Mouse (Mus musculus): ENCODE results near the gene Anxa1.
A peak's percentile ranks its signal among the peaks of the same experiment; 100 is the strongest.

The Anxa1 gene

DNA sequence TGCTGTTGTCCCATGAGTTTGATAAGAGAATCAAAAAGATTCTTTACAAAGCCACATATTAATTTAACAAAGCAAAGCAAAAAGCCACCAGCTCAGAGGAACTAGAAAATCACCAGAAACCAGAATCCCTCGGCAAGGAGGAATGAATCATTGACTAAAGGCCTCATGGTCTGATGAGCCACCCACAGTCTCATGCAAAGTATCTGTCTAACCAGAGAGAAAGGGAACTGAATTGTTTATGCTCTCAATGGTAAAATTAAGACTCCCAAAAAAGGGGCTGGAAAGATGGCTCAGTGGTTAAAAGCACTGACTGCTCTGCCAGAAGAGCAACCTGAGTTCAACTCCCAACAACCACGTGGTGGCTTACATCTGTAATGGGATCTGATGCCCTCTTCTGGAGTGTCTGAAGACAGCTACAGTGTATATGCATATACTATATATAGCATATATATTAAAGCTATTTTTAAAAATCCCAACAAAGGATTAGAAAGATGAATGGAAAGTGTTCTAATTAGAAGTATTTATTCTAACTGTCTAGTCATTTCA is 9.5 kb downstream of the Anxa1 start:
- DNase-seq (ENCODE audit: low read depth, low spot score), result no peak

DNA sequence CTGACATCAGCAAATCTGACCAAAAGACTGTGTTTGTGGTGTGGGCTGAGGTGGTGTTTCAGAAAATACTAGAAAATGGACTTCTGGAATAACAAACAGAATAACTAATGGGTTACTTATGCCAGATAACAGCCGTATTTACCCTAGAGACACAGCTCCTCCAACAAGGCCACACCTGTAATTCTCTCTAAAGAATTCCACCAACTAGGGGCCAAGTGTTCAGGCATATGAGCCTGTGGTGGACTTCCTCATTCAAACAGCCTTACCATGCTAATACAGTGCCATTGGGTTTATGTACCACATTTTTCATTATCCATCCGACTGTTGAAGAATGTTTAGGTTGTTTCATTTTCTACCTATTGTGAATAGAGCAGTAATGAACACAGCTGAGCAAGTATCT is 20.6 kb downstream of the Anxa1 start:
- no peak for DNase-seq (ENCODE audit: low read depth, low spot score)

DNA sequence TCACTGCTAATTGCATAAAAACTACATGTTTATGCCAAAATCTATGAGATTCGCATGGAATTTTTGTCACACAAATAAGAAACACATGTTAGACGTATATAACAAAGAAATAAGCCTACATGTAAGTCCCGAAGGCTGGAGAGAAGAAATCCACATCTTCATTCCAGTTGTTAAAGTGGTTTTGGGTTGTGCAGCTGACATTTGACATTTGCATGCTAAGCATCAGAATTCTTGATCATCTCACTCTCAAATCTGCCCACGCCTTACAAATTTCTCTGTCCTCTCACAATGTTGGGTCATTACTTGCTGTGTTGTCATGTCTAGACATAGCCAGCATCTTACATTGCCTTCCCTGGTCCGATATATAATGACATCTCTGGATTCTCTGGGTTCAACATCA is 24.2 kb downstream of the Anxa1 start:
- DNase-seq (ENCODE audit: low read depth, low spot score), result no peak

DNA sequence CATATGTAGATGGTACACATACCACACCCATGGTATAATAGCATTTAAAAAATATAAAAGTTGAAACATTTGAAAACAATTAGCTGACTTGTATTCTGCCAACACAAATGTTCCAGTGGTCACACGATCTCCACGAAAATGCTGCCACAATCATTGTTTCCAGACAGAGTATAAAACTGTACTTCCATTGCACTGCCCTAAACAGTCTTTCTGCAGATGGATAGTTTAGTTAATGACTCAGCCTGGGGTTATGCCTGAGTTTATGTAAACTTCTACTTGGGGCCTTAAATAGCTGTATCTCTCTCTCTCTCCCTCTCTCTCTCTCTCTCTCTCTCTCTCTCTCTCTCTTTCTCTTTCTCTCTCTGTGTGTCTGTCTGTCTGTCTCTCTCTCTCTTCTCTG is 24.7 kb downstream of the Anxa1 start:
- no peak for DNase-seq (ENCODE audit: low read depth, low spot score)

DNA sequence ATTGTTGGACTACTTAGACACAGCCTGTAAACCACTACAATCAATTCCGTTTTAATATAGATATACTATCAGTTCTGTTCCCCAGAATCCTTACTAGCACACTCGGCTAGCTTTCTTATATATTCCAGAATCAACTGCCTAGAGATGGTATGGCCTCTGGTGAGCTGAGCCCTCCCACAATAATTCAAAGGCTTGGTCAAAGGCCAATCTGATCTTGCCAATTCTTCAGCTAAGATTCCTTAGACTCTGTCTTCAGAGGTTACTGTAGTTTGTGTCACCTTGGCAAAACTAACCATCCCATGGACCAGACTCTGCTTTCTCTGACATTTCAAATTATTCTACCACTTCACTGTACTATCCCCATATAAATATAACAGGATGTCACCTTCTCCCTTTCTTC is 25.4 kb downstream of the Anxa1 start:
- DNase-seq (ENCODE audit: low read depth, low spot score), result no peak

DNA sequence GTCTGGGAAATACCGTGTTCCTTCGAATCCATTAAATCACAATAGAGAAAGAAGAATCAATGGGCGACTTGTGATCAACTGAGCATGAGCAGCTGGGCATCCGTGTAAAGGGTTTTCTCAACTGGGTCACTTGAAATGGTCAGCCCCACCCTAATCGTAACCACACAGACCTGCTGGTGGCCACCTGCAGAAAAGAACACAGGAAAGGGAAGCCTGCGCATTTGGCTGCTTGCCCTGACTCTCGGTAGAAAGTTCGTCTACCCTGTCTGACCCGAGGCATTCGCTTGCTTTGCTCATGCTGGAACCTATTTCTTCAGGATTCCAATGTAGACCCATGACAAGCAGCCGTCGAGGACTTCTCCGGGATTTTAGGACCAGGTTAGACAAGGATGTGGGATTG is 25.8 kb downstream of the Anxa1 start:
- DNase-seq (ENCODE audit: low read depth, low spot score), result no peak

DNA sequence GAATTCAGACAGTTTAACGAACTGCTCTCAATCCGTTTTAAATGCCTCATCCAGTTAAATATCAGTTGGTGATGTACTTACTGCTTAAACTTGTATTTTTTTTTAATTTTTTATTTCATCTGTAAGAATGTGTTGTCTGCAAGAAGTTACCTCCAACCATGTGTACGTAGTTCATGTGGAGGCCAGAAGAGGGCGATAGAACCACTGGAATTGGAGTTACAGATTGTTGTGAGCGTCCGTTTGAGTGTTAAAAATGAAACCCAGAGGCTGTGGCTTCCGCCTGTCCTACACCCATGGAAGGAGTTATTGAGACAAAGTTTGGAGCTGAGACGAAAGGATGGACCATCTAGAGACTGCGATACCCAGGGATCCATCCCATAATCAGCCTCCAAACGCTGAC is 27.5 kb downstream of the Anxa1 start:
- DNase-seq (ENCODE audit: low read depth, low spot score), result no peak

DNA sequence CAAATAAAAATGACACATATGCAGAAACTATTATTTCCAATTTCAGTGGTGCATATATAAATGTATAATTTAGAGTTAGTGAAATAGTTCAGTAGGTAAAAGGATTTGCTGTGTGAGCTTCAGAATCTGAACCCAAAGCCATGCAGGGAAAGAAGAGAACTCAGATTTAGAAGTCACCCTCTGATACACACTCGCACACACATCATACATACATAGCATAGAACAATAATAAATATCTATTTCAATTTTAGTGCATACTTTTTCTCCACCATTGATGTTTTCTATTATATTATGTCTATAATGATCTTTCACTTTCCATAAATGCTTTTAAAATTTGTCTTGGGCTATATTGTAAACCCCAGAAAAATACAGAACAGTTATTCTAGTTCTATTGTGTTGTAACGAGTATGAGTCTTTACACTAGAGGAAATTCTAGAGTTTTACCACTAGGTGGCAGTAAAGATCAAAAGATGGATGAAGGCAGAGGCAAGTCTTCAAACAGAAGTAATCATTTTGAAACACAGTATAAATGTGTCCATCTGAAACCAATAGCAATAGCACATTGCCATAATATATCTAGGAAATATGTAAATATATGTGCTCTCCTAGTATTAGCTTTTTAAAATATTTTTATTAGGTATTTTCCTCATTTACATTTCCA is 28.7 kb downstream of the Anxa1 start:
- no peak for DNase-seq (ENCODE audit: low read depth, low spot score)

DNA sequence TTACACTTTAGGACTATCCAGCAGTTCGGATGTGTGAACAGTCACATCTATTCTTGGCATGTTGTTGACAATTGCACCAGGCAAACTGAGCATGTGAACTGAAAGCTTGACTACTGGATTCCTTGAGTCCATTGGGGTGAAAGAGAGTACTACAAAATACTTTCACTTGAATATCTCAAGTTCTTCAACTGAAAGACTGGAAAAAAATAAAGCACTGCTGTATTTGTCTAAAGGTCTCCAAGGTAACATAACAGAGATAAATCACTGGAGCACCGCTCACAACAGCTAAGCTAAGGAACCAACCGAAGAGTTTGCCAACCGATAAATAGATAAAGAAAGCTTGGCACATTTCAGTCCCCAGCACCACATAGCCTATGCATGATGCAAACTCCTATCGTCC is 32.1 kb downstream of the Anxa1 start:
- DNase-seq (ENCODE audit: low read depth, low spot score), result no peak

DNA sequence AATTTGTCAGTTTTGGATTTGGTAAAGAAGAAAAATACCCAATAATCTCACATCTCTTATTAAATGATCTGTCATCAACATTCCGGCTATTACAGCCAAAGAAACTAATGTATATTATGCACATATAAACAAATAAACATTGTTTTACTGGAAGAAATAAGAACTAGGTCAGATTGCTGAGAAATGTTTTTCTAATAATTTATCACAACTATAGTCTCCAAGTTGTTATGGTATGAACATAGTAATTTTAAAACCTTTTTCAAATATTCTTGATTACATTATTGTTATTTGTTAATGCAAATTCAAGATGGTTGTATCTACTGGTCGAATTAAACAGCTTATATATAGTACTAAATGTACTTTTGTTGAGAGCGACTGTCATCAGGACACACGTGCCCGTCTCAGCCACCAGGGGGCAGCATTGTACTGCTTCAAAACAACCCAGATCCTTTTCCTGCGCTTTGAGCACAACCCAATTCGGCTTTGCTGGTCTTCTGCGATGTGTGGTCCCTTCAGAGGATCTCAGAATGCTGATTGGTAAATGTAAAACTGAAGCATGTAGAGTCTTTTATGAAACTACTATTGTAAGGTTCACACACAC is 45.3 kb downstream of the Anxa1 start:
- DNase-seq (ENCODE audit: low read depth, low spot score), result peak; percentile 79

DNA sequence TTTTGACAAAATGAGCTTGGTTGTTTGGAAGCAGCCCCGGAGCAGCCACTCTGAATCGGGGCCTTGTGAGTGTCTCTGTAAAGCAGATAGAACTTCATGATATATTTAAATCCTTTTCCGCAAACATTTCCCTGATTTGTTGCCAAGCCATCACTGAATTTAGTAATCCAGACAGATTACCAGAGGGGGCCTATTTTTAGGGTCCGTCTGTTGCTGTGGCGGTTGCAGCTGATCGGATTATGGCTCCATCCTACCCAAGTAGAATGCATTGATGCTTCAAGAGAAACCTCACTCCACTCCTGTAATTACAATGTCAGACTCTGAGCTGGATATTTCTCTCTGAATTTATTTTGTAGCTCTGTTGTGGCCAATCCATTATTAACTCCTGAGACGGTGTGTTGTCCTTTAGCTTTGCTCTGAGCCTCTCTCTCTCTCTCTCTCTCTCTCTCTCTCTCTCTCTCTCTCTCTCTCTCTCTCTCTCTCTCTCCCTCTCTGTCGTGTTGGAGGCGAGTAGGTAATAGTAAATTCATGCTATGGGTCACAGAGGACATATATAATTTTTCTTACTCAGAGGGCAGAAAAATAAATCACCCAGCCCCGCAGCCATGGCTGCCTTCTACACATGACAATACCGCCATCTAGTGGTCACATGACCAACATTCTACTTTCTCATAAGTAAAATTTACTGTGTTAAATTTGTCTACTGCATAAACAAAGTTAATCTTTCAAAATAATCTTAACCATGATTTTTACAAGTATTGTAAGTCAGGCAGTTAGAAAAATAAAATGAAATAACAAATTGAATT is 46.0 kb downstream of the Anxa1 start:
- DNase-seq (ENCODE audit: low read depth, low spot score), result peak; percentile 75

DNA sequence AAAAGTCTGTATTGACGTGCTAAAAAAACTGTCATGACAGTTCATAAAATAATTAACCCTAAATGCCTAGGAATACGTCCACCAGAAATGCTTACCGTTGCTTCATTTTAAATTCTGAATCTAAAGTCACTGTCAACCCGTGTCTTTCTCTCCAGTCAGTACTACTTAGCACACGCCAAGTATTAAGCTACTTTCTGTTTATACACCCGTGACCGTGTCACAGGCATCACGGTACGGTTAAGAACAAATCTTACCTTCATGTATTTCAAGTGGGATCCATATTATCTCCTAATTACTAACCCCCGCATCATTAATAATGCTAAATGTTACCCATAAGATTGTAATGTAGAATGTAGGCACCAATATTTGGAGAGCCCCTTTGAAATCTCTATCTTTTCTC is 46.7 kb downstream of the Anxa1 start:
- no peak for DNase-seq (ENCODE audit: low read depth, low spot score)
